Mouse (Mus musculus): Measurements from ENCODE around the gene Gm20388. TPM values are rescaled to one million over a fixed set of nuclear protein-coding genes. Genes with fewer than 3 reads are reported as not detected.

Gene Gm20388
- polyA plus RNA-seq, 1 experiment from 2014 or later = not detected

DNA sequence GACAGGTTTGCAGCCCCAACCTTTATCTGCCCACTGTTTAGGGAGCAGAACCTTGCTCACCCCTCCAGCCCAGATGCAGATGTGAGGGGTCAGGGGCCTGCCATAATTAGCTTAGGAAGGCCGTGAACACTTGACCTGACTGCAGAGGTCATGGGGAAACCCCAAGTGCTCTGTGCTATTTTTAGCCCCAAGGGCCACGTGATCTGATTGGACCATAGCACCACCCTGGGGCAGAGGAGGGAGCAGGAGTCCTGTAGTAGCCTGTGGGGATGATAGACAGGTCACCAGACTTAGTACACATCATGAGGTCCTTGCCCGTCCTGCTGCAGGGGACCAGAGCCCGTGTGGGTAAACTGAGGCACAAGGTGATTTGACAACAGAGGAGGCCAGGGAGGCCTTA is 1448.0 kb downstream of the Gm20388 start:
- WGBS (ENCODE audit: insufficient replicate concordance) = 35% methylated on average over 4 of the region's 4 CpGs
- H3K27me3 ChIP-seq = peaks cover 8% of the 10 kb centered on the region; the same call in 1 of the 2 replicates
- H3K27ac ChIP-seq = no peak overlapping the region
- 0 out of 2 replicates have a peak, but pooled peaks have one; percentile 48 for ATAC-seq (ENCODE audit: low read depth)
- H3K4me3 ChIP-seq (replicated peaks) = no peak overlapping the region
- H3K9me3 ChIP-seq (replicated peaks) = no peaks in the 10 kb centered on the region
- H3K4me1 ChIP-seq (replicated peaks) = peaks cover 11% of the 10 kb centered on the region; the same call in 1 of the 2 replicates
- no peak for DNase-seq
- H3K36me3 ChIP-seq = no peaks in the 10 kb centered on the region
- H3K4me2 ChIP-seq = no peak overlapping the region
- H3K9ac ChIP-seq = no peak overlapping the region

DNA sequence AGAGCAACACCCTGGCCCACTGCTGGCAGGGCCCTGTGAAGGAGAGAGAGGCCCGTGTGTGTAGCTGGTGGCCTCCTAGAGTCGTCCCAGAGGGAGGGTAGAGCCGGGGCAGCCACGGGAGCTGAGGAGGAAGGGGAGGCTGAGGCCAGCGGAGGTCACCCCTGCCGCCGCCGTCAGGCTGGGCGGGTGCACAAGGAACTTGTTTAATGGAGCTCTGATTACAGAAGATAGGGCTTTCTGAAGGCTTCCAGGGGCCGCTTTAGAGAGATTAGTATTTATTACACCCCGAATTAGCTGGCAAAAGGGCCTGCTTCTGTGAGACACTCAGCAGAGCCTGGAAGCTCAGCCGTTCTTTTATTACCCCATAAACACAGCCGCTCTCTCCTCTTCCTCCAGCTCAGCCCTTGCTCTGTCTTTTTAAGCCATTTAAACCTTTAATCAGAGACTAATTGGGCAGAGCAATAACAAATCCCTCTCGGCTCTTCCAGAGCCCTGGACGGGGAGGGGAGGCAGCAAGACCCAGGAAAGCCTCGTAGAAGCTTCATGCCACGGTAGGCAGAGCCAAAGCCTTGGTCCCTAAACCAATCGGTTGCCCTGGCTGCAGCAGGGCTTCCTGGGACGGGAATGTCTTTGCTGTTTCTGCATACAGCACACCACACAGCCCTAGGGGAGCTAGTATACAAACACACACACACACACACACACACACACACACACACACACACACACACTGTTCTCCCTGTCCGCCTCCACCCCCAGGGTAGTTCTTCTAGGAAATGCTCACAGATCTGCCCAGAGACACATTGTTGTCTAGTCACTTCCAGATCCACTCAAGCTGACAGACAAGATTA is 1448.7 kb downstream of the Gm20388 start:
- no peaks in the 10 kb centered on the region for H3K9me3 ChIP-seq (replicated peaks)
- H3K36me3 ChIP-seq = no peaks in the 10 kb centered on the region
- no peak for ATAC-seq (ENCODE audit: low read depth)
- no peak for DNase-seq
- H3K4me2 ChIP-seq = no peak overlapping the region
- 11% methylated on average over 20 of the region's 20 CpGs for WGBS (ENCODE audit: insufficient replicate concordance)
- H3K27ac ChIP-seq = no peak overlapping the region
- peaks cover 8% of the 10 kb centered on the region; the same call in 1 of the 2 replicates for H3K27me3 ChIP-seq
- H3K9ac ChIP-seq = no peak overlapping the region
- peaks cover 11% of the 10 kb centered on the region; the same call in 1 of the 2 replicates for H3K4me1 ChIP-seq (replicated peaks)
- H3K4me3 ChIP-seq (replicated peaks) = no peak overlapping the region

DNA sequence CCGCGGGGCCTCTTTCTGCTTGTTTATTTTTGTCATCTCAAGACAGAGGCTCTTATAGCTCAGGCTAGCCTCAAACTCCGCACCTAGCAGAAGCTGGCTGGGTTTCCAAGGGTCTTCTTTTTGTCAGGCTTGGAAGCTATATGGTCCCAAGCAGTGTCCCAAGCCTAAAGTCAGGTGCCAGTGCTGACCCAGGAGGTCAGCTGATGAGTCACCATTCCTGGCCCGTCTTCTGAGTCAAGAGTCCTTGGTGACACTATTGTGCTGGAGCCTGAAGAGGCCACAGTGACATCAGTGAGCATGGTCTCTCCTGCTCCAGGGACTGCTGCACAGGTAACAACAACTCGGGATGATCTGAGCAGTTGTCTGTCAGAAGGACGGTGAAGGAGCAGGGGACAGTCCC is 1449.4 kb downstream of the Gm20388 start:
- WGBS (ENCODE audit: insufficient replicate concordance) = 33% methylated on average over 6 of the region's 6 CpGs
- Histone ChIP-seq H3K27me3 (peaks cover 8% of the 10 kb centered on the region; the same call in 1 of the 2 replicates), H3K4me2 (no peak overlapping the region), H3K27ac (no peak overlapping the region), H3K4me3 (replicated peaks) (no peak overlapping the region), H3K4me1 (replicated peaks) (peaks cover 11% of the 10 kb centered on the region; the same call in 1 of the 2 replicates), H3K9me3 (replicated peaks) (no peaks in the 10 kb centered on the region), H3K9ac (no peak overlapping the region), H3K36me3 (no peaks in the 10 kb centered on the region)
- DNase-seq (no peak), ATAC-seq (ENCODE audit: low read depth) (no peak)

DNA sequence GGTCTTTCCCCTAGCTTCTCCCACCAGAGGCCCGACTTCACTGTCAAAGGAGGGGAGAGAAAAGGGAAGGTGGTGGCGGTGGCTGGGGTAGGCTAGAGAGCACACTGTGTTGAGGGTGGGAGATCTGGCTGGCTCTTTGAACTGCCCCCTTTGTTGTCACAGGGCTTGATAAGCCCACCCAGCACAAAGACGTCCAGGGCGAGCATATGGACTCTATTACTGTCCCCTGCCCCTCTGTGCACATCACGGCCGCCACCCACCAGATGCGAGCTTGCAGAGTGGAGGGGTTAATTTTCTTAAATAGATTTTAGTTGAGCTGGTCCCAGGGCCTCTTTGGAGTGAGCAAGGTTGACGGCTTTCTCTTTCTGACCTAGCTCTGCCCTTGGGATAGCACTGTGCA is 1450.5 kb downstream of the Gm20388 start:
- no peaks in the 10 kb centered on the region for H3K36me3 ChIP-seq
- H3K4me1 ChIP-seq (replicated peaks) = peaks cover 11% of the 10 kb centered on the region; the same call in 1 of the 2 replicates
- no peak for DNase-seq
- peaks cover 8% of the 10 kb centered on the region; the same call in 1 of the 2 replicates for H3K27me3 ChIP-seq
- no peak for ATAC-seq (ENCODE audit: low read depth)
- no peak overlapping the region for H3K4me2 ChIP-seq
- H3K9ac ChIP-seq = no peak overlapping the region
- 56% methylated on average over 8 of the region's 8 CpGs for WGBS (ENCODE audit: insufficient replicate concordance)
- no peaks in the 10 kb centered on the region for H3K9me3 ChIP-seq (replicated peaks)
- H3K27ac ChIP-seq = no peak overlapping the region
- no peak overlapping the region for H3K4me3 ChIP-seq (replicated peaks)

DNA sequence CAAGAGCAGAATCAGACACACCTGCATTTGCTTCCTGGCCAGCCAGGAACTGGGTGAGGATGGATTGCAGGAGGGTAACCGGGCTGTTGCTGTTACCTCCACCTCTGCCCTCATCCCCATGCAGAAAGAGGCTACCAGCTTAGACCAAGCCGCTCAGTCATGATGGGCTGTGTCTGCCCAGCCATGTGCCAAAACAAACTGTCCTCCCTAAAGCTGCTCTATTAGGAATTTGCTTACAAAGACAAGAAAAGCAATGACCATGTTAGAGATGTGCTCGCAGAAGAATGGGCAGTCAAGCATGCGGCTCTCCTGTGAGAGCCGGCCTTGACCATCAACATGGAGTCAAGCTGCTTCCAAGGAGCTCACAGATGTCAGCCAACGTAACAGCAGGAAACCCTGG is 1454.0 kb downstream of the Gm20388 start:
- no peak overlapping the region for H3K4me3 ChIP-seq (replicated peaks)
- no peaks in the 10 kb centered on the region for H3K9me3 ChIP-seq (replicated peaks)
- WGBS (ENCODE audit: insufficient replicate concordance) = 65% methylated on average over 6 of the region's 6 CpGs
- H3K9ac ChIP-seq = no peak overlapping the region
- ATAC-seq (ENCODE audit: low read depth) = no peak
- DNase-seq = no peak
- no peak overlapping the region for H3K4me2 ChIP-seq
- no peak overlapping the region for H3K27ac ChIP-seq
- 0 out of 2 replicates have a peak, but pooled peaks cover 5% of the 10 kb centered on the region for H3K27me3 ChIP-seq
- H3K36me3 ChIP-seq = no peaks in the 10 kb centered on the region
- no peaks in the 10 kb centered on the region for H3K4me1 ChIP-seq (replicated peaks)

DNA sequence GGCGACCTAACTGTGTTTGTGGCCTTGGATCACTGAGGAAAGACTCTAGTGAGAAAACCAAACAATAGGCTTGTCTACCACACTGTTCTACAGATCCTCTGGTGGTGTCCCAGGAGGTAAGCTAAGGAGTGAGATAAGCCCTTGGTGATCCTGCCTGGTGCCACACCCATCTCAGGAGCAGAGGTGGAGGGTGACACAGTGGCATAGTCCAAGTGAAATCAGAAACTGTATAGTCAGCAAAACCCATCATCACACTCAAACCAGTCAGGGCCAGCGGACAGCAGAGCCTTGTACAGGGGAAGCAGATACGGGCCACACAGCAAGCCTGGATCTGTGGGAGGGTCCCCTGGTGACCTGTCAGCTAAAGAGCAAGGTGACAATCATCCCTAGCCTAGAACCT is 1454.5 kb downstream of the Gm20388 start:
- Histone ChIP-seq H3K4me2 (no peak overlapping the region), H3K27me3 (0 out of 2 replicates have a peak, but pooled peaks cover 5% of the 10 kb centered on the region), H3K27ac (no peak overlapping the region), H3K9me3 (replicated peaks) (no peaks in the 10 kb centered on the region), H3K36me3 (no peaks in the 10 kb centered on the region), H3K4me3 (replicated peaks) (no peak overlapping the region), H3K9ac (no peak overlapping the region), H3K4me1 (replicated peaks) (no peaks in the 10 kb centered on the region)
- no peak for ATAC-seq (ENCODE audit: low read depth)
- no peak for DNase-seq
- WGBS (ENCODE audit: insufficient replicate concordance) = 53% methylated on average over 3 of the region's 3 CpGs

DNA sequence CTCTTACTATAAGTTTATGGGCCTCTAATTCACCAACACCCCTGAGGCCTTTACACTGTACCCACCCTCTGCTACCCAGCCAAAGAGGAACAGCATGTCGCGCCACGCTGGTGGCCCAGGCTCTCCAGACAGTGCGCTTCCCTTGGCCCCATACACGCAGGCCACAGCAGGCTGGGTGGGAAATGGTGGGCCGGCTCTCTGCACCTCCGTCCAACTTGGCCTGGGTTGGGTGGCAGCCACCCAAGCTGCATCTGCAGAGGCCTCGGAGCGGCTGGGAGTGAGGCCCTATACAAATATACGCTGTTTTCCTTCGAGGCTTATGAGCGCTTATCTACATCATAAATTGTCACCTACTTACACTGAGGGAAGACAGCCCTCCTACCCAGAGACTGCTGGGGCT is 1456.0 kb downstream of the Gm20388 start:
- no peak overlapping the region for H3K9ac ChIP-seq
- no peaks in the 10 kb centered on the region for H3K36me3 ChIP-seq
- H3K27ac ChIP-seq = no peak overlapping the region
- 80% methylated on average over 12 of the region's 12 CpGs for WGBS (ENCODE audit: insufficient replicate concordance)
- no peaks in the 10 kb centered on the region for H3K9me3 ChIP-seq (replicated peaks)
- H3K27me3 ChIP-seq = 0 out of 2 replicates have a peak, but pooled peaks cover 8% of the 10 kb centered on the region
- ATAC-seq (ENCODE audit: low read depth) = no peak
- H3K4me2 ChIP-seq = no peak overlapping the region
- H3K4me3 ChIP-seq (replicated peaks) = no peak overlapping the region
- DNase-seq = no peak
- no peaks in the 10 kb centered on the region for H3K4me1 ChIP-seq (replicated peaks)

DNA sequence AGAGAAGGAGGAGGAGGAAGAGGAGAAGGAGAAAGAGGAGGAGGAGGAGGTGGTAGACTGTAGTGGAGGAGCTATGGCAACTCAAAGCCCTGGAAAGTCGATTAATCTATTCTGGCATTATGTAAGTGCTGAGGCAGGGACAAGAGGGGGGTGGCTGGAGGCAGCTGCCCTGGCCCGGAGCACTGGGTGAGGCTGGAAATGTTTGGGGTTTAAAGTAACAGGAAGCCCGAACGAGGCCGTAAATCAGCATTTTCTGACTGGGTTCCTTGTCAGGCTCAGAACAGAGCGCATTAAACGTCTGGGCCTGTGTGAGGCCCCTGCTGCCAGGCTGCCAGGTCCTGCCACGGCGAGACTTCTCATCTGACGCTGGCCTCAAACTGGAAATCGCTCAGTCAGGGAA is 1458.2 kb downstream of the Gm20388 start:
- H3K36me3 ChIP-seq = no peaks in the 10 kb centered on the region
- no peak for DNase-seq
- no peaks in the 10 kb centered on the region for H3K4me1 ChIP-seq (replicated peaks)
- H3K4me3 ChIP-seq (replicated peaks) = no peak overlapping the region
- ATAC-seq (ENCODE audit: low read depth) = no peak
- 29% methylated on average over 11 of the region's 11 CpGs for WGBS (ENCODE audit: insufficient replicate concordance)
- H3K27me3 ChIP-seq = 0 out of 2 replicates have a peak, but pooled peaks cover 8% of the 10 kb centered on the region
- H3K9me3 ChIP-seq (replicated peaks) = no peaks in the 10 kb centered on the region
- no peak overlapping the region for H3K27ac ChIP-seq
- H3K9ac ChIP-seq = no peak overlapping the region
- H3K4me2 ChIP-seq = no peak overlapping the region

DNA sequence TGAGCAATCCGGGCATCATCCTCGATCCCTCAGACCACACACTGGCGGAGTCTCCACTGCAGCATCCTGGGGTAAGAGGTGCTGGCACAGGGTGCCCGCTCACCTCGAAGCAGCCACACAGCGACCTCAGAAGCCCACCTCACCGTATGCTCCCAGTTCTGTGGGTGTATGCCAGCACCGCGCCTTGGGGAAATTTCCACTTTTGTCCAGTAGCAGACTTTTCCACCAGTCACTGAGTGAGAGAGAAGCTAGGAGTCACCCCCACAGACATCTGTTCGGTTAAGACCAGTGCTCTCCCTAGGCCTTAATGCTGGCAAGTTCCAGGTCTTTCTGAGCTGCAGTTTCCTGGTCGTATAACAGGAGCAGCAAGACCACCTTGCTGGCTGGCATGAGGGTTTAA is 1458.7 kb downstream of the Gm20388 start:
- 63% methylated on average over 11 of the region's 11 CpGs for WGBS (ENCODE audit: insufficient replicate concordance)
- H3K27ac ChIP-seq = no peak overlapping the region

DNA sequence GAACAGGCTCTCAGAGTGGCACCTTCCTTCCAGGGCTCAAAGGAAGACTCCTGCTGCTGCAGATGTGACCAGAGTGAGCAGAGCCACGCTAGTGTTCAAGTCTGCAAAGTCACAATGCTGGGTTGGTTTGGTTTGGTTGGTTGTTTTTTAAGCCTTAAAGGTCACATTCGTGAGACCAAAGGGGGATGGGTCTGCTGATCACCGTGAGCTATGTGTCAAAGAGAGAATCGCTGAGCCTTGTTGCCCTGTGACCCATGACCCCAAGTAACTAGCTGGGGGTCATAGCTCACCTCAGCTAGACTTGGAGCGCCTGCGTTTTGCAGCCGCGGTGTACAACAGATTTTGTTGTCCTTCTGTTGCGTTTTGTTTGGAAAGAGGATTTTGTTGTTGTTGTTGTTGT is 1460.6 kb downstream of the Gm20388 start:
- H3K4me1 ChIP-seq (replicated peaks) = no peaks in the 10 kb centered on the region

More for the DNA sequence above, 1458.7 kb downstream of the Gm20388 start:
- H3K4me2 ChIP-seq = no peak overlapping the region
- DNase-seq = no peak
- no peak overlapping the region for H3K4me3 ChIP-seq (replicated peaks)
- H3K9ac ChIP-seq = no peak overlapping the region
- 0 out of 2 replicates have a peak, but pooled peaks cover 8% of the 10 kb centered on the region for H3K27me3 ChIP-seq
- no peaks in the 10 kb centered on the region for H3K9me3 ChIP-seq (replicated peaks)
- no peak for ATAC-seq (ENCODE audit: low read depth)
- H3K4me1 ChIP-seq (replicated peaks) = no peaks in the 10 kb centered on the region
- H3K36me3 ChIP-seq = no peaks in the 10 kb centered on the region

DNA sequence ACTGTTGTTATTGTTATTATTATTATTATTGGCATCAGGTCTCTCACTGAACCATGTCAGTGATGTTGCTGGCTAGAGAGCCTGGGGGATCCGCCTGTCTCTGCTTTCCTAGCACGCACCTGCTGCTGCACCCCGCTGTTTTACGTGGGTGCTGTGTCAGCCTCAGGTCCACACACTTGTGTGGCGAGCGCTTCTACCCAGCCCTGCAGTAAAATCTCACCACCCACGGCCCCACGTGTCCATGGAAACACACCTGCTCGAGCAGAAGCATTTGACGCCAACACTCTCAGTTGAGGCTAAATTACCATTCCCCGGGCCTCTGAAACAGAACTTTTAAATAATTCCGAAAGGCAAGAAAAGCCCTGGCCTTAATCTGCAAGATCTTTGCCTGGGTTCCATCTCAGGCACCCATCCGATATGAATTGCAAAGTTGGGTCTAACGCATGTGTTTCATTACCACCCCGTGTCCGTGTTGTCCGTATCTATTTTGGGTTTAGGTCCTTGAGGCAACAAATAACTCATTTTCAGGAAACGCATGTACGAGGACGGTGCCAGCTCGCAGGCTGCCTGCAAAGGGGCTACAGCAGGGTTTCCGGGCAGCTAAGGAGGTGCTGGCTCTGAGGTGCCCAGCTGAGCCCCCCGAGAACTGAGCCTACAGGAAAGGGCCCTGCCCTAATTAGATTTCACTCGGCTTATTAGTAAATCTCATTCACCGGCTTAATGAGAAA is 1461.4 kb downstream of the Gm20388 start:
- ATAC-seq (ENCODE audit: low read depth) = no peak
- H3K27me3 ChIP-seq = 0 out of 2 replicates have a peak, but pooled peaks cover 8% of the 10 kb centered on the region
- 69% methylated on average over 25 of the region's 25 CpGs for WGBS (ENCODE audit: insufficient replicate concordance)
- H3K4me2 ChIP-seq = no peak overlapping the region
- peaks cover 2% of the 10 kb centered on the region; the same call in 1 of the 2 replicates for H3K4me1 ChIP-seq (replicated peaks)
- H3K9me3 ChIP-seq (replicated peaks) = no peaks in the 10 kb centered on the region
- H3K36me3 ChIP-seq = no peaks in the 10 kb centered on the region
- H3K9ac ChIP-seq = no peak overlapping the region
- H3K4me3 ChIP-seq (replicated peaks) = no peak overlapping the region
- DNase-seq = no peak
- no peak overlapping the region for H3K27ac ChIP-seq

More for the DNA sequence above, 1460.6 kb downstream of the Gm20388 start:
- H3K27me3 ChIP-seq = 0 out of 2 replicates have a peak, but pooled peaks cover 8% of the 10 kb centered on the region
- H3K36me3 ChIP-seq = no peaks in the 10 kb centered on the region
- ATAC-seq (ENCODE audit: low read depth) = no peak
- H3K9me3 ChIP-seq (replicated peaks) = no peaks in the 10 kb centered on the region
- no peak overlapping the region for H3K4me2 ChIP-seq
- no peak overlapping the region for H3K4me3 ChIP-seq (replicated peaks)
- H3K9ac ChIP-seq = no peak overlapping the region
- no peak for DNase-seq
- WGBS (ENCODE audit: insufficient replicate concordance) = 53% methylated on average over 9 of the region's 9 CpGs
- H3K27ac ChIP-seq = no peak overlapping the region

Measured in liver, embryonic 13.5 days (tissue).